Mouse (Mus musculus) spleen, adult 12 weeks (tissue): ENCODE measurements around the gene Zfp968.
"Not testable (repeated sequence)": the region's sequence is repeated elsewhere in the genome, so short reads cannot be mapped to it uniquely, and the experiment has no call there.

Experiments used
- DNase-seq: peaks from one replicate; pipeline ENCODE4 v3.0.0; 2022; ENCODE audit warnings: low spot score

Zfp968 gene

DNA sequence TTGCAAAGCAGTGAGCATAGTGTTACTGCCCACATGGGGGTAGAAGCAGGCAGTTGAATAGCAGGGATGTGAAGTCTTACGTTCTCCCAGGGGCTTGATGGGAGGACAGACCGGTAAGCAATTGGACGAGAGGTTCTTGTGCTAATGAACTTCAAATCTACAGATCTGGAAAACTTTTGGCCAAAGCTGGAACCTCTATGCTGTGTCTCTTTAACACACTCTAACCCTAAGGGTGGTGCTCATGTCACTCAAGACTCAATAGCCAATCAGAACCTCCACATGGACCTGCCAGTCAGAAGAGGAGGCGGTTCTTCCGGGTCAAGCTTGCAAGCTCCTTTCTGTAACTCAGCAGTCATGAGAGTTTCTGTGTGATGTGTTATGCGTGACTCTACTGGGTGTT lies at the start of gene Zfp968:
TSS of gene Zfp968 (plus strand) at position 301 of the 400 bp plus-strand sequence.
- DNase-seq, result not testable (repeated sequence)

DNA sequence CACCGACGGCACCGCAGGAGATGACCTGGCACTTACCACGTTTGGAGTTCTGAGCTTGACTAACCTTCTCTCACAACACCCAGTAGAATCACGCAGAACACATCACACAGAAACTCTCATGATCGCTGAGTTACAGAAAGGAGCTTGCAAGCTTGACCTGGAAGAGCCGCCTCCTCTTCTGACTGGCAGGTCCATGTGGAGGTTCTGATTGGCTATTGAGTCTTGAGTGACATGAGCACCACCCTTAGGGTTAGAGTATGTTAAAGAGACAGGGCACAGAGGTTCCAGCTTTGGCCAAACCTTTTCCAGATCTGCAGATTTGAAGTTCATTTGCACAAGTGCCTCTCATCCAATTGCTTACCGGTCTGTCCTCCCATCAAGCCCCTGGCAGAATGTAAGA lies 34.1 kb upstream of the Zfp968 start, which contains the start of gene Gm4631:
TSS of gene Gm4631 (minus strand) at position 101 of the 400 bp plus-strand sequence.
- DNase-seq, result not testable (repeated sequence)
